Mouse (Mus musculus) myocyte (in vitro differentiated cells): ENCODE results near the gene Pp2d1.

Source experiments
- CEBPB ChIP-seq: IDR thresholded peaks from 2 replicates; pipeline ENCODE4 v1.6.1; 2011; ENCODE audit warnings: mild to moderate bottlenecking, moderate library complexity; ENCODE audit not compliant: poor library complexity, insufficient read depth, severe bottlenecking
- E2F4 ChIP-seq: IDR thresholded peaks from one replicate; pipeline ENCODE4 v1.6.1; 2011; ENCODE audit warnings: mild to moderate bottlenecking, control low read depth, moderate library complexity; ENCODE audit not compliant: insufficient read depth
- MAX ChIP-seq: IDR thresholded peaks from one replicate; pipeline ENCODE4 v1.6.1; 2011; ENCODE audit warnings: low read depth, mild to moderate bottlenecking, control low read depth
- MYOD1 ChIP-seq, 3 experiments: IDR thresholded peaks; one replicate each; pipeline ENCODE4 v1.6.1; 2011; ENCODE audit warnings: control low read depth in 2 of 3, low read depth in 2 of 3, mild to moderate bottlenecking in 2 of 3, moderate library complexity in 1 of 3; ENCODE audit not compliant: insufficient read length in 2 of 3, control insufficient read depth in 1 of 3
- MYOG ChIP-seq, 3 experiments: IDR thresholded peaks; one replicate each; pipeline ENCODE4 v1.6.1; 2011; ENCODE audit warnings: control low read depth in 2 of 3, low read depth in 2 of 3, mild to moderate bottlenecking in 2 of 3; ENCODE audit not compliant: insufficient read length in 2 of 3, control insufficient read depth in 1 of 3, insufficient read depth in 1 of 3
- POLR2A ChIP-seq: IDR thresholded peaks from one replicate; pipeline ENCODE4 v1.6.1; 2011; ENCODE audit warnings: low read depth, mild to moderate bottlenecking, control low read depth, moderate library complexity; ENCODE audit not compliant: insufficient read length
- POLR2AphosphoS2 ChIP-seq: IDR thresholded peaks from one replicate; pipeline ENCODE4 v1.6.1; 2011; ENCODE audit warnings: low read depth, control low read depth; ENCODE audit not compliant: insufficient read length
- SRF ChIP-seq: IDR thresholded peaks from one replicate; pipeline ENCODE4 v1.6.1; 2011; ENCODE audit warnings: low read depth; ENCODE audit not compliant: control insufficient read depth, insufficient read length
- TCF12 ChIP-seq: IDR thresholded peaks from one replicate; pipeline ENCODE4 v1.6.1; 2011; ENCODE audit warnings: mild to moderate bottlenecking, control low read depth; ENCODE audit not compliant: poor library complexity, insufficient read depth, severe bottlenecking
- TCF3 ChIP-seq: IDR thresholded peaks from one replicate; pipeline ENCODE4 v1.6.1; 2011; ENCODE audit warnings: low read depth, control low read depth; ENCODE audit not compliant: insufficient read length
- USF1 ChIP-seq: IDR thresholded peaks from one replicate; pipeline ENCODE4 v1.6.1; 2011; ENCODE audit warnings: low read depth, mild to moderate bottlenecking, control low read depth, moderate library complexity

DNA sequence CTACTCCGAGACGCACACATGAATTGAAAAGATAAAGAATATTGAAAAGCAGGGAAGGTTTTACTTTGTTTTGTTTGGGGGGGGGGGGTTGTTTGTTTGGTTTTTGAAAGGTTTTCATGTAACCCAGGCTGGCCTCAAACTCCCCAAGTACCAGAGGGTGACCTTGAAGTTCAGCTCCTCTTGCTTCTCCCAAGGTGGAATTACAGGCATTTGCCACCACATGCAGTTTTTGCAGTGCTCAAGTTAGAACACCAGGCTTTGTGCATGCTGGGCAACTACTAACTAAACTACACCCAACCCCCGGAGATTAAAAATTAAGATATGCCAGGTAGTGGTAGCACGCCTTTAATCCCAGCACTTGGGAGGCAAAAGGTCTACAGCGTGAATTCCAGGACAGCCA lies 20.4 kb upstream of the Pp2d1 start:
- TF ChIP-seq POLR2A (no peak), E2F4 (no peak), USF1 (no peak), MAX (no peak), SRF (no peak), CEBPB (no peak), TCF12 (no peak), MYOD1 (IDR thresholded peaks at IDR 0.05; ENCODE audit: control insufficient read depth in 1 of 3, insufficient read length in 2 of 3, low read depth in 2 of 3) (no peak), POLR2AphosphoS2 (no peak), MYOG (IDR thresholded peaks at IDR 0.05; ENCODE audit: control insufficient read depth in 1 of 3, insufficient read depth in 1 of 3, insufficient read length in 2 of 3, low read depth in 2 of 3) (no peak), TCF3 (no peak)
